Comparison of ENCODE assay signal across 20 mouse cellular contexts in the genomic region with DNA sequence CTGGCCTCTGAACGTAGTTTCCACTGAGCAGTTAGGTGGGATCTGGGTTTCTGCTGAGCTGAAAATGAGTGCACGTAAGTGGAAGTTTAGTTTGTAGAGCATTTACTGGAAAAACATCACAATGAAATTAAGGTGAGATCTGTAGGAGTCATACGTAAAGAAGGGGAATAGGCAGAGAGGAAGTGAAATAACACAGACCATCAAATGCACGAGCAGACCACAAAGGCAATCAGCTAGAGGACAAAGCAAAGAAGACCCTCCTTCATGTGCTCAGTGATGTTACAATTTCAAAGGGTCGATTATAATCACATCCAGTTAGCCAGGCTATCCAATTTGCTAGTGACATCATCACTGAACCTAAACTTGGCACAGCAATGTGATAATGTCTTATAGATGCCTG.
DNase-seq lines count a peak whose midpoint lies in the region; ATAC-seq lines count a peak whose summit lies in the region.
"Had no signal": no experiment of that assay in that cellular context is flagged by ENCODE, and none has a peak within 500 bp of the region (broad histone marks: within the 10 kb centered on the region; RNA-seq: fewer than 3 reads in every experiment).

No protein-coding gene starts in this region.

- H3K4me2 ChIP-seq in heart, embryonic 12.5 days = no peak overlapping the region
- H3K4me2 ChIP-seq: embryonic facial prominence, embryonic 12.5 days; forebrain, embryonic 12.5 days; heart, embryonic 13.5 days; hindbrain, embryonic 12.5 days; intestine, embryonic 15.5 days had no signal

- WGBS in heart, embryonic 12.5 days = 77% methylated on average over 5 of the region's 5 CpGs

- H3K36me3 ChIP-seq in heart, embryonic 12.5 days = no peaks in the 10 kb centered on the region
- H3K36me3 ChIP-seq: embryonic facial prominence, embryonic 12.5 days; forebrain, embryonic 12.5 days; heart, embryonic 13.5 days; hindbrain, embryonic 12.5 days; intestine, embryonic 15.5 days had no signal

- no peaks in the 10 kb centered on the region for H3K27me3 ChIP-seq in heart, embryonic 12.5 days (replicated peaks)
- H3K27me3 ChIP-seq: embryonic facial prominence, embryonic 12.5 days; forebrain, embryonic 12.5 days; heart, embryonic 13.5 days; hindbrain, embryonic 12.5 days; intestine, embryonic 15.5 days had no signal

- H3K27ac ChIP-seq in heart, embryonic 12.5 days (ENCODE audit: poor library complexity, severe bottlenecking) = no peak overlapping the region
- H3K27ac ChIP-seq: embryonic facial prominence, embryonic 12.5 days; forebrain, embryonic 12.5 days; heart, embryonic 13.5 days; hindbrain, embryonic 12.5 days; intestine, embryonic 15.5 days had no signal

- peak; percentile 60 for ATAC-seq in granulocyte monocyte progenitor cell, adult 5-6 weeks (replicated peaks; ENCODE audit: poor library complexity, severe bottlenecking)
- peak; percentile 43; the same call in 1 of the 2 replicates for ATAC-seq in megakaryocyte progenitor cell, adult 5-6 weeks (replicated peaks; ENCODE audit: poor library complexity)
- no peak for ATAC-seq in heart, embryonic 12.5 days (ENCODE audit: insufficient number of reproducible peaks, low FRiP score)
- ATAC-seq: forebrain, embryonic 16.5 days; hindbrain, embryonic 16.5 days; intestine, embryonic 15.5 days had no signal

- DNase-seq in B cell, adult 2 months = peak; percentile 28 to 31
- DNase-seq in CD4-positive, CD25-positive, alpha-beta regulatory T cell, adult 2 months (ENCODE audit: low read depth, low spot score) = peak; percentile 16
- DNase-seq in kidney, adult 11 months = no peak
- no peak for DNase-seq in adrenal gland, postnatal 14 days
- DNase-seq: adrenal gland, adult 2 months; adrenal gland, postnatal 36 days; cerebellum, adult 8-10 months; cerebellum, postnatal 14 days; gastrocnemius, postnatal 10 days; heart, postnatal 4 days had no signal

- 0 out of 2 replicates have a peak, but pooled peaks cover 2% of the 10 kb centered on the region for H3K9me3 ChIP-seq in heart, embryonic 12.5 days (replicated peaks)
- H3K9me3 ChIP-seq: embryonic facial prominence, embryonic 12.5 days; forebrain, embryonic 12.5 days; heart, embryonic 13.5 days; hindbrain, embryonic 12.5 days; intestine, embryonic 15.5 days had no signal

- no peak overlapping the region for H3K9ac ChIP-seq in heart, embryonic 12.5 days
- H3K9ac ChIP-seq: embryonic facial prominence, embryonic 12.5 days; forebrain, embryonic 12.5 days; heart, embryonic 13.5 days; hindbrain, embryonic 12.5 days; intestine, embryonic 15.5 days had no signal

- no peak overlapping the region for H3K4me3 ChIP-seq in heart, embryonic 12.5 days
- H3K4me3 ChIP-seq: embryonic facial prominence, embryonic 12.5 days; forebrain, embryonic 12.5 days; heart, embryonic 13.5 days; hindbrain, embryonic 12.5 days; intestine, embryonic 15.5 days had no signal

- H3K4me1 ChIP-seq in heart, embryonic 12.5 days (replicated peaks) = no peaks in the 10 kb centered on the region
- H3K4me1 ChIP-seq: embryonic facial prominence, embryonic 12.5 days; forebrain, embryonic 12.5 days; heart, embryonic 13.5 days; hindbrain, embryonic 12.5 days; intestine, embryonic 15.5 days had no signal

Comparison
In these comparisons a context has a peak if more than half of its experiments do, and no peak if none do; other contexts are left out.
1. DNase-seq: peak in B cell, adult 2 months (2 of 2) and CD4-positive, CD25-positive, alpha-beta regulatory T cell, adult 2 months (single experiment); none in kidney, adult 11 months (single experiment) and adrenal gland, postnatal 14 days (single experiment).